In the genomic region with DNA sequence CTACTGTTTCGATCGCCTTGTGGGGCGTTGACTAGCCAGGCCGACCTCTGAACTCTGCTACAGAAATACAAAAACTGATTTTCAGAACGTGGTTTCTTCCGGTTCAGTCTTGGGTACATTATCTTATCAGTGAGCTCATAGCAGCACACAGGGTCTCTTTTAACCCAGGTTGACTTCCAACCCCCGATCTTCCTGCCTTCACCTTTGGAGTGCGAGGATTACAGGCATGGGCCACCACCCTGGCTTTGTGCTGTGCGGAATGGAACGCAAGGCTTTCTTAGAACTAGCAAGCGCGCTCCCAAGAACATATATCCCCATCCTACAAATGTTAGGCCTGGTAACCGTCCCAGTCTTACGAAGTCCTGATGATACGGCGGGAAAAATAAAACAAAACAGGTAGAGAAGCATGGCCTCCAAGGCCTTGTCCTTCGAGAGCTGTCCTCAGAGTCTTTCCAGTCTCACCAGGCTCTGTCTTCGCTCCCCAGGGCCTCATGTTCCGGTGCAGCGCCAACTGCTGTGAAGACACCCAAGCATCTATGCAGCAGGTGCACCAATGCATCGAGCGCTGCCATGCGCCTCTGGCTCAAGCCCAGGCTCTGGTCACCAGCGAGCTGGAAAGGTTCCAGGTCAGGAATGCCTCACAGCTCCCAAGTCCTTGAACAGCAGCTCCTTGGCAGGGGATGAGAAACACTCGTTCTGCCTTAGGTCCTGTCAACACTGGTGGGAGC, we compare ENCODE assay signal across 8 mouse cellular contexts. TPM values are rescaled to one million over a fixed set of nuclear protein-coding genes. Genes with fewer than 3 reads are reported as not detected.
DNase-seq lines count a peak whose midpoint lies in the region; ATAC-seq and TF ChIP-seq lines count a peak whose summit lies in the region.

No protein-coding gene starts in this region.

- no peak for TF ChIP-seq CTCF in bone marrow macrophage, adult 2 months (IDR thresholded peaks at IDR 0.05; ENCODE audit: low read depth, low read length)
- no peak for TF ChIP-seq CTCF in stomach, postnatal 0 days (IDR thresholded peaks at IDR 0.05; ENCODE audit: low read depth)

- ATAC-seq in erythroblast, adult 5-6 weeks (replicated peaks; ENCODE audit: low FRiP score, poor library complexity, severe bottlenecking), result no peak
- ATAC-seq in forebrain, embryonic 14.5 days, result no peak; the same call in 1 of the 2 replicates
- ATAC-seq in hindbrain, embryonic 15.5 days (ENCODE audit: low FRiP score, low read depth), result no peak
- ATAC-seq in stomach, postnatal 0 days (ENCODE audit: low FRiP score, low TSS enrichment), result peak; percentile 24; the same call in 1 of the 2 replicates

- peak overlapping the region; percentile 13; the same call in 1 of the 2 replicates for H3K27ac ChIP-seq in bone marrow macrophage, adult 2 months (ENCODE audit: insufficient read depth, low read depth, low read length)
- H3K27ac ChIP-seq in forebrain, embryonic 14.5 days (ENCODE audit: low read depth, low read length), result peak overlapping the region; percentile 59
- H3K27ac ChIP-seq in hindbrain, embryonic 15.5 days (replicated peaks), result peak overlapping the region; percentile 86
- peak overlapping the region; percentile 88 for H3K27ac ChIP-seq in stomach, postnatal 0 days (replicated peaks)

- peak overlapping the region; percentile 96 for H3K4me2 ChIP-seq in forebrain, embryonic 14.5 days (ENCODE audit: low read length)
- peak overlapping the region; percentile 96 for H3K4me2 ChIP-seq in hindbrain, embryonic 15.5 days
- peak overlapping the region; percentile 88 for H3K4me2 ChIP-seq in stomach, postnatal 0 days (replicated peaks; ENCODE audit: low read depth)

- H3K4me1 ChIP-seq in erythroblast, embryonic 14.5 days (ENCODE audit: control insufficient read depth), result peaks cover 44% of the 10 kb centered on the region
- peaks cover 9% of the 10 kb centered on the region for H3K4me1 ChIP-seq in bone marrow macrophage, adult 2 months (ENCODE audit: control insufficient read depth, insufficient read depth, low read length)
- H3K4me1 ChIP-seq in forebrain, embryonic 14.5 days (ENCODE audit: control insufficient read depth, insufficient read depth, low read length), result peaks cover 10% of the 10 kb centered on the region
- H3K4me1 ChIP-seq in hindbrain, embryonic 15.5 days (replicated peaks), result peaks cover 28% of the 10 kb centered on the region
- H3K4me1 ChIP-seq in stomach, postnatal 0 days (replicated peaks; ENCODE audit: control insufficient read depth, insufficient read depth), result no peaks in the 10 kb centered on the region; the same call in 1 of the 2 replicates

- H3K9me3 ChIP-seq in erythroblast, embryonic 14.5 days (ENCODE audit: control insufficient read depth, low read length), result peaks cover 5% of the 10 kb centered on the region
- H3K9me3 ChIP-seq in forebrain, embryonic 14.5 days (replicated peaks; ENCODE audit: control insufficient read depth, low read length), result no peaks in the 10 kb centered on the region
- H3K9me3 ChIP-seq in hindbrain, embryonic 15.5 days, result no peaks in the 10 kb centered on the region
- no peaks in the 10 kb centered on the region for H3K9me3 ChIP-seq in stomach, postnatal 0 days (ENCODE audit: control insufficient read depth, low read length)

- intact Hi-C loops in left cerebral cortex, postnatal 14 days (cut with DNase I), result loop anchor here (5.0 to 10.0 kb wide), 2 partner anchors 339 to 431 kb away; a partner anchor contains a TSS

- peak overlapping the region; percentile 86 for H3K9ac ChIP-seq in forebrain, embryonic 14.5 days (ENCODE audit: low read length)
- peak overlapping the region; percentile 55 for H3K9ac ChIP-seq in hindbrain, embryonic 15.5 days
- H3K9ac ChIP-seq in stomach, postnatal 0 days (ENCODE audit: low read length), result peak overlapping the region; percentile 81

- H3K27me3 ChIP-seq in erythroblast, embryonic 14.5 days (ENCODE audit: control insufficient read depth), result no peaks in the 10 kb centered on the region; the same call in 1 of the 2 replicates
- H3K27me3 ChIP-seq in forebrain, embryonic 14.5 days (replicated peaks; ENCODE audit: control insufficient read depth, insufficient read depth, low read length), result no peaks in the 10 kb centered on the region
- no peaks in the 10 kb centered on the region for H3K27me3 ChIP-seq in hindbrain, embryonic 15.5 days
- H3K27me3 ChIP-seq in stomach, postnatal 0 days (ENCODE audit: control insufficient read depth, insufficient read depth, low read length), result no peaks in the 10 kb centered on the region

- peak; percentile 38 for DNase-seq in forebrain, embryonic 14.5 days (ENCODE audit: low spot score)
- DNase-seq in left cerebral cortex, postnatal 14 days (ENCODE audit: low spot score in 2 of 2), result peak; percentile 32 to 44
- peak; percentile 38 to 62 for DNase-seq in lung, postnatal 4 days
- DNase-seq in stomach, postnatal 0 days (ENCODE audit: low spot score), result peak; percentile 53

- H3K36me3 ChIP-seq in erythroblast, embryonic 14.5 days (ENCODE audit: control insufficient read depth), result peaks cover 9% of the 10 kb centered on the region
- peaks cover 12% of the 10 kb centered on the region; the same call in 1 of the 2 replicates for H3K36me3 ChIP-seq in forebrain, embryonic 14.5 days (ENCODE audit: control insufficient read depth, insufficient read depth, low read length)
- H3K36me3 ChIP-seq in hindbrain, embryonic 15.5 days, result 0 out of 2 replicates have a peak, but pooled peaks cover 2% of the 10 kb centered on the region
- H3K36me3 ChIP-seq in stomach, postnatal 0 days (ENCODE audit: control insufficient read depth, insufficient read depth, low read length), result no peaks in the 10 kb centered on the region

- WGBS in forebrain, embryonic 14.5 days, result 33% methylated on average over 25 of the region's 25 CpGs
- WGBS in hindbrain, embryonic 15.5 days, result 37% methylated on average over 25 of the region's 25 CpGs
- 27% methylated on average over 25 of the region's 25 CpGs for WGBS in stomach, postnatal 0 days

- H3K4me3 ChIP-seq in erythroblast, embryonic 14.5 days (replicated peaks), result peak overlapping the region; percentile 86
- peak overlapping the region; percentile 85 for H3K4me3 ChIP-seq in bone marrow macrophage, adult 2 months (ENCODE audit: insufficient read depth, low read length)
- peak overlapping the region; percentile 72 for H3K4me3 ChIP-seq in forebrain, embryonic 14.5 days (ENCODE audit: low read depth, low read length)
- peak overlapping the region; percentile 53 for H3K4me3 ChIP-seq in hindbrain, embryonic 15.5 days
- peak overlapping the region; percentile 70 for H3K4me3 ChIP-seq in stomach, postnatal 0 days (ENCODE audit: low read depth, low read length)

- no peak for TF ChIP-seq POLR2A in bone marrow macrophage, adult 2 months (IDR thresholded peaks at IDR 0.05; ENCODE audit: borderline replicate concordance, low read depth, low read length)

- no peak for TF ChIP-seq EP300 in stomach, postnatal 0 days (optimal IDR thresholded peaks at IDR 0.05)

RNA-seq across cellular contexts. Expression of a gene that starts 0.8 kb away (rescaled TPM):
- polyA plus RNA-seq in erythroblast, embryonic 14.5 days (2012), result 0.26 and 0.27 TPM in 2 replicates
- total RNA-seq in erythroblast, adult 5-6 weeks (2015; ENCODE audit: low replicate concordance), result 1.5 and 6.7 TPM in 2 replicates
- total RNA-seq in erythroblast, adult 5-6 weeks (2017; ENCODE audit: low replicate concordance), result 6.6 and 8.1 TPM in 2 replicates
- 11.0 and 13.2 TPM in 2 replicates for polyA plus RNA-seq in bone marrow macrophage, adult 2 months (2012; ENCODE audit: insufficient read depth, insufficient read length, missing spikeins)
- 129 and 130 TPM in 2 replicates for polyA plus RNA-seq in forebrain, embryonic 14.5 days (2014; fragmentation: Nextera tagmentation; extraction: Ambion mirVana)
- 106 and 108 TPM in 2 replicates for polyA plus RNA-seq in hindbrain, embryonic 15.5 days (2015; fragmentation: Nextera tagmentation; extraction: Ambion mirVana)
- total RNA-seq in left cerebral cortex, postnatal 14 days (2021), result 10 to 100 TPM; 26.2 to 28.4 TPM
- 72.1 and 74.8 TPM in 2 replicates for polyA plus RNA-seq in stomach, postnatal 0 days (2015; fragmentation: Nextera tagmentation; extraction: Ambion mirVana)

RNA-seq across cellular contexts. Expression of a gene that starts 4.8 kb away (rescaled TPM):
- 2.2 and 3.6 TPM in 2 replicates for polyA plus RNA-seq in erythroblast, embryonic 14.5 days (2012)
- 41.4 and 60.7 TPM in 2 replicates for total RNA-seq in erythroblast, adult 5-6 weeks (2015; ENCODE audit: low replicate concordance)
- 11.2 and 26.3 TPM in 2 replicates for total RNA-seq in erythroblast, adult 5-6 weeks (2017; ENCODE audit: low replicate concordance)
- polyA plus RNA-seq in bone marrow macrophage, adult 2 months (2012; ENCODE audit: insufficient read depth, insufficient read length, missing spikeins), result 122 and 159 TPM in 2 replicates
- polyA plus RNA-seq in forebrain, embryonic 14.5 days (2014; fragmentation: Nextera tagmentation; extraction: Ambion mirVana), result 554 and 764 TPM in 2 replicates
- polyA plus RNA-seq in hindbrain, embryonic 15.5 days (2015; fragmentation: Nextera tagmentation; extraction: Ambion mirVana), result 346 and 401 TPM in 2 replicates
- total RNA-seq in left cerebral cortex, postnatal 14 days (2021), result 10 to 100 TPM; 63.3 to 71.7 TPM
- 242 and 277 TPM in 2 replicates for polyA plus RNA-seq in stomach, postnatal 0 days (2015; fragmentation: Nextera tagmentation; extraction: Ambion mirVana)

RNA-seq across cellular contexts. Expression of a gene that starts 30.7 kb away (rescaled TPM):
- polyA plus RNA-seq in erythroblast, embryonic 14.5 days (2012), result 0.08 and 0.46 TPM in 2 replicates
- total RNA-seq in erythroblast, adult 5-6 weeks (2015; ENCODE audit: low replicate concordance), result 3.1 and 9.4 TPM in 2 replicates
- 14.9 and 22.7 TPM in 2 replicates for total RNA-seq in erythroblast, adult 5-6 weeks (2017; ENCODE audit: low replicate concordance)
- 98.9 and 99.9 TPM in 2 replicates for polyA plus RNA-seq in bone marrow macrophage, adult 2 months (2012; ENCODE audit: insufficient read depth, insufficient read length, missing spikeins)
- 81.3 and 90.2 TPM in 2 replicates for polyA plus RNA-seq in forebrain, embryonic 14.5 days (2014; fragmentation: Nextera tagmentation; extraction: Ambion mirVana)
- polyA plus RNA-seq in hindbrain, embryonic 15.5 days (2015; fragmentation: Nextera tagmentation; extraction: Ambion mirVana), result 84.7 and 90.1 TPM in 2 replicates
- total RNA-seq in left cerebral cortex, postnatal 14 days (2021), result 100 to 1,000 TPM; 108 to 109 TPM
- polyA plus RNA-seq in stomach, postnatal 0 days (2015; fragmentation: Nextera tagmentation; extraction: Ambion mirVana), result 93.8 and 94.8 TPM in 2 replicates

RNA-seq across cellular contexts. Expression of a gene that starts 37.7 kb away (rescaled TPM):
- polyA plus RNA-seq in erythroblast, embryonic 14.5 days (2012), result 0.58 and 0.72 TPM in 2 replicates
- 31.1 and 36.5 TPM in 2 replicates for total RNA-seq in erythroblast, adult 5-6 weeks (2015; ENCODE audit: low replicate concordance)
- 15.2 and 16.2 TPM in 2 replicates for total RNA-seq in erythroblast, adult 5-6 weeks (2017; ENCODE audit: low replicate concordance)
- 49.7 and 67.7 TPM in 2 replicates for polyA plus RNA-seq in bone marrow macrophage, adult 2 months (2012; ENCODE audit: insufficient read depth, insufficient read length, missing spikeins)
- 299 and 325 TPM in 2 replicates for polyA plus RNA-seq in forebrain, embryonic 14.5 days (2014; fragmentation: Nextera tagmentation; extraction: Ambion mirVana)
- polyA plus RNA-seq in hindbrain, embryonic 15.5 days (2015; fragmentation: Nextera tagmentation; extraction: Ambion mirVana), result 275 and 283 TPM in 2 replicates
- 100 to 1,000 TPM; 106 to 107 TPM for total RNA-seq in left cerebral cortex, postnatal 14 days (2021)
- polyA plus RNA-seq in stomach, postnatal 0 days (2015; fragmentation: Nextera tagmentation; extraction: Ambion mirVana), result 44.6 and 47.2 TPM in 2 replicates

Comparison
In these comparisons a context has a peak if more than half of its experiments do, and no peak if none do; other contexts are left out.
1. H3K27ac ChIP-seq: peak in every context shown above with its lines; median percentile 88 in stomach, postnatal 0 days; 86 in hindbrain, embryonic 15.5 days; 59 in forebrain, embryonic 14.5 days; 13 in bone marrow macrophage, adult 2 months.
2. RNA of a gene that starts 4.8 kb away (polyA plus RNA-seq): 554 to 764 TPM in forebrain, embryonic 14.5 days, 346 to 401 TPM in hindbrain, embryonic 15.5 days, 242 to 277 TPM in stomach, postnatal 0 days and 122 to 159 TPM in bone marrow macrophage, adult 2 months; 2.2 to 3.6 TPM in erythroblast, embryonic 14.5 days; every median in the first group is over 10 times any median in the second.
3. RNA of a gene that starts 30.7 kb away (polyA plus RNA-seq): 98.9 to 99.9 TPM in bone marrow macrophage, adult 2 months, 93.8 to 94.8 TPM in stomach, postnatal 0 days, 84.7 to 90.1 TPM in hindbrain, embryonic 15.5 days and 81.3 to 90.2 TPM in forebrain, embryonic 14.5 days; 0.08 to 0.46 TPM in erythroblast, embryonic 14.5 days; every median in the first group is over 10 times any median in the second.
4. Peak in every context shown above with its lines, with median percentiles within 50 percentile points of each other: H3K4me3 ChIP-seq, DNase-seq, H3K4me2 ChIP-seq and H3K9ac ChIP-seq.